Comparison of ENCODE assay signal across 18 mouse cellular contexts in genomic region chr10:62541499-62541898, GRCm38 (mm10). TPM values are rescaled to one million over a fixed set of nuclear protein-coding genes. Genes with fewer than 3 reads are reported as not detected.
A peak's percentile ranks its signal among the peaks of the same experiment; 100 is the strongest.
DNase-seq lines count a peak whose midpoint lies in the region; ATAC-seq and TF ChIP-seq lines count a peak whose summit lies in the region.
"Had no signal": no experiment of that assay in that cellular context is flagged by ENCODE, and none has a peak within 500 bp of the region (broad histone marks: within the 10 kb centered on the region; RNA-seq: fewer than 3 reads in every experiment).

No protein-coding gene starts in this region.

- H3K27ac ChIP-seq in lung, postnatal 0 days (ENCODE audit: low read length) = no peak overlapping the region
- peak overlapping the region; percentile 68 for H3K27ac ChIP-seq in bone marrow macrophage, adult 2 months (ENCODE audit: insufficient read depth, low read depth, low read length)
- H3K27ac ChIP-seq in kidney, adult 2 months (ENCODE audit: insufficient read depth, low read depth, low read length) = no peak overlapping the region
- H3K27ac ChIP-seq: heart, adult 2 months; hindbrain, embryonic 15.5 days; left cerebral cortex, adult 2 months; limb, embryonic 12.5 days had no signal

- 87% methylated on average over 12 of the region's 12 CpGs for WGBS in lung, postnatal 0 days
- 96% methylated on average over 12 of the region's 12 CpGs for WGBS in kidney, adult 2 months

- no peak overlapping the region for H3K4me3 ChIP-seq in lung, postnatal 0 days (ENCODE audit: low read depth, low read length)
- no peak overlapping the region for H3K4me3 ChIP-seq in bone marrow macrophage, adult 2 months (ENCODE audit: insufficient read depth, low read length)
- H3K4me3 ChIP-seq in kidney, adult 2 months (ENCODE audit: insufficient read depth, low read depth, low read length) = no peak overlapping the region
- H3K4me3 ChIP-seq: heart, adult 2 months; hindbrain, embryonic 15.5 days; left cerebral cortex, adult 2 months; limb, embryonic 12.5 days had no signal

- H3K27me3 ChIP-seq in lung, postnatal 0 days (replicated peaks; ENCODE audit: insufficient read depth, low read length) = no peaks in the 10 kb centered on the region
- no peaks in the 10 kb centered on the region; the same call in 1 of the 2 replicates for H3K27me3 ChIP-seq in splenic B cell, adult 2 months (ENCODE audit: control insufficient read depth, insufficient read depth, low read length, poor library complexity, severe bottlenecking)
- no peaks in the 10 kb centered on the region for H3K27me3 ChIP-seq in kidney, adult 2 months (replicated peaks; ENCODE audit: control insufficient read depth, insufficient read depth, low read length)
- H3K27me3 ChIP-seq: hindbrain, embryonic 15.5 days; limb, embryonic 12.5 days had no signal

- no peak for TF ChIP-seq CTCF in lung, postnatal 0 days (IDR thresholded peaks at IDR 0.05)
- no peak for TF ChIP-seq CTCF in bone marrow macrophage, adult 2 months (IDR thresholded peaks at IDR 0.05; ENCODE audit: low read depth, low read length)
- TF ChIP-seq CTCF in kidney, adult 2 months (conservative IDR thresholded peaks at IDR 0.05; ENCODE audit: insufficient read depth, insufficient read length, low read depth, low read length) = no peak

- no peaks in the 10 kb centered on the region for H3K9me3 ChIP-seq in lung, postnatal 0 days (ENCODE audit: low read length)
- H3K9me3 ChIP-seq: hindbrain, embryonic 15.5 days; limb, embryonic 12.5 days had no signal

- H3K4me1 ChIP-seq in lung, postnatal 0 days (ENCODE audit: insufficient read depth, low read depth, low read length) = no peaks in the 10 kb centered on the region
- H3K4me1 ChIP-seq in bone marrow macrophage, adult 2 months (ENCODE audit: control insufficient read depth, insufficient read depth, low read length) = peaks cover 26% of the 10 kb centered on the region
- no peaks in the 10 kb centered on the region; the same call in 1 of the 2 replicates for H3K4me1 ChIP-seq in kidney, adult 2 months (ENCODE audit: control insufficient read depth, insufficient read depth, low read length)
- H3K4me1 ChIP-seq: hindbrain, embryonic 15.5 days; limb, embryonic 12.5 days had no signal

- H3K9ac ChIP-seq in lung, postnatal 0 days (replicated peaks; ENCODE audit: low read depth) = no peak overlapping the region
- H3K9ac ChIP-seq: hindbrain, embryonic 15.5 days; limb, embryonic 12.5 days had no signal

- ATAC-seq in lung, postnatal 0 days = no peak
- peak; percentile 46 for ATAC-seq in megakaryocyte, adult 5-6 weeks (ENCODE audit: poor library complexity, severe bottlenecking)
- ATAC-seq in inflammation-experienced regulatory T-cells, adult 6 months = no peak
- ATAC-seq: forebrain, embryonic 14.5 days had no signal

- H3K36me3 ChIP-seq in lung, postnatal 0 days (ENCODE audit: insufficient read depth, low read length) = no peaks in the 10 kb centered on the region
- no peaks in the 10 kb centered on the region for H3K36me3 ChIP-seq in splenic B cell, adult 2 months (ENCODE audit: control insufficient read depth, insufficient read depth, low read length, poor library complexity, severe bottlenecking)
- H3K36me3 ChIP-seq in kidney, adult 2 months (ENCODE audit: control insufficient read depth, insufficient read depth, low read length) = no peaks in the 10 kb centered on the region
- H3K36me3 ChIP-seq: hindbrain, embryonic 15.5 days; limb, embryonic 12.5 days had no signal

- no peak overlapping the region for H3K4me2 ChIP-seq in lung, postnatal 0 days (replicated peaks; ENCODE audit: low read depth, low read length)
- H3K4me2 ChIP-seq: hindbrain, embryonic 15.5 days; limb, embryonic 12.5 days had no signal

- TF ChIP-seq POLR2A in bone marrow macrophage, adult 2 months (IDR thresholded peaks at IDR 0.05; ENCODE audit: borderline replicate concordance, low read depth, low read length) = no peak
- TF ChIP-seq POLR2A in kidney, adult 2 months (IDR thresholded peaks at IDR 0.05; ENCODE audit: low read depth, low read length) = no peak

- DNase-seq in lung, postnatal 0 days (ENCODE audit: low spot score) = peak; percentile 41
- no peak for DNase-seq in lung, postnatal 10 days
- DNase-seq in splenic B cell, adult 2 months (ENCODE audit: low read depth, low spot score) = peak; percentile 88
- DNase-seq in kidney, adult 2 months = no peak
- no peak for DNase-seq in gastrocnemius, postnatal 10 days
- DNase-seq: cerebellum, adult 8-10 months; heart, postnatal 10 days; kidney, adult 18-20 months; midbrain, embryonic 14.5 days; right cerebral cortex, postnatal 25 days had no signal

- TF ChIP-seq EP300 in lung, postnatal 0 days (IDR thresholded peaks at IDR 0.05) = no peak

RNA-seq across cellular contexts. Expression of gene Srgn, which starts 14.2 kb away (rescaled TPM):
- 215 and 245 TPM in 2 replicates for polyA plus RNA-seq in lung, postnatal 0 days (2015; fragmentation: Nextera tagmentation; extraction: Ambion mirVana)
- 253 and 281 TPM in 2 replicates for polyA plus RNA-seq in bone marrow macrophage, adult 2 months (2012; ENCODE audit: insufficient read depth, insufficient read length, missing spikeins)
- total RNA-seq in megakaryocyte, adult 5-6 weeks (2015) = 646 and 668 TPM in 2 replicates
- total RNA-seq in megakaryocyte, adult 5-6 weeks (2017) = 492 and 500 TPM in 2 replicates
- 1,000 to 10,000 TPM; 1,485 to 2,247 (median 1,910) TPM for polyA plus RNA-seq in inflammation-experienced regulatory T-cells, adult 6 months (2017; shearing (Covaris generic))
- polyA plus RNA-seq in kidney, adult 2 months (2012; rRNA removed) = 20.8 and 34.2 TPM in 2 replicates
- total RNA-seq in gastrocnemius, postnatal 10 days (2021) = 10 to 100 TPM; 11.2 to 17.2 TPM

RNA-seq across cellular contexts. Expression of gene Kif1bp, which starts 36.8 kb away (rescaled TPM):
- polyA plus RNA-seq in lung, postnatal 0 days (2015; fragmentation: Nextera tagmentation; extraction: Ambion mirVana) = 21.8 and 22.8 TPM in 2 replicates
- polyA plus RNA-seq in bone marrow macrophage, adult 2 months (2012; ENCODE audit: insufficient read depth, insufficient read length, missing spikeins) = 36.9 and 40.0 TPM in 2 replicates
- 23.3 and 23.6 TPM in 2 replicates for total RNA-seq in megakaryocyte, adult 5-6 weeks (2015)
- total RNA-seq in megakaryocyte, adult 5-6 weeks (2017) = 18.1 and 19.9 TPM in 2 replicates
- 1 to 10 TPM; 4.1 to 8.7 (median 5.0) TPM for polyA plus RNA-seq in inflammation-experienced regulatory T-cells, adult 6 months (2017; shearing (Covaris generic))
- 31.0 and 36.1 TPM in 2 replicates for polyA plus RNA-seq in kidney, adult 2 months (2012; rRNA removed)
- 10 to 100 TPM; 20.9 to 23.5 TPM for total RNA-seq in gastrocnemius, postnatal 10 days (2021)

RNA-seq across cellular contexts. Expression of gene Vps26a, which starts 54.9 kb away (rescaled TPM):
- polyA plus RNA-seq in lung, postnatal 0 days (2015; fragmentation: Nextera tagmentation; extraction: Ambion mirVana) = 62.7 and 68.7 TPM in 2 replicates
- 110 and 117 TPM in 2 replicates for polyA plus RNA-seq in bone marrow macrophage, adult 2 months (2012; ENCODE audit: insufficient read depth, insufficient read length, missing spikeins)
- 101 and 124 TPM in 2 replicates for total RNA-seq in megakaryocyte, adult 5-6 weeks (2015)
- total RNA-seq in megakaryocyte, adult 5-6 weeks (2017) = 124 and 146 TPM in 2 replicates
- 10 to 100 TPM; 62.7 to 69.9 (median 69.4) TPM for polyA plus RNA-seq in inflammation-experienced regulatory T-cells, adult 6 months (2017; shearing (Covaris generic))
- polyA plus RNA-seq in kidney, adult 2 months (2012; rRNA removed) = 16.7 and 24.5 TPM in 2 replicates
- 10 to 100 TPM; 29.1 to 30.1 TPM for total RNA-seq in gastrocnemius, postnatal 10 days (2021)

Comparison
In these comparisons a context has a peak if more than half of its experiments do, and no peak if none do; other contexts are left out.
1. DNase-seq: peak in lung, postnatal 0 days (single experiment) and splenic B cell, adult 2 months (single experiment); none in lung, postnatal 10 days (single experiment), kidney, adult 2 months (single experiment) and gastrocnemius, postnatal 10 days (single experiment).